Mouse (Mus musculus): ENCODE results near the gene Qprt. TPM values are rescaled to one million over a fixed set of nuclear protein-coding genes. Genes with fewer than 3 reads are reported as not detected.

The Qprt gene
- polyA plus RNA-seq (2017; shearing (Covaris generic)) = 10 to 100 TPM; 18.6 to 21.0 TPM

GRCm38 (mm10) chr7:127121911-127122270, at the start of gene Qprt:
Qprt (minus strand) TSS chr7:127122226.

GRCm38 (mm10) chr7:127137262-127138017, 15.4 kb upstream of the Qprt start, which contains the start of gene Spn:
Spn (minus strand) TSS chr7:127137823.

GRCm38 (mm10) chr7:127091114-127091896, 30.7 kb downstream of the Qprt start, which contains the start of gene AI467606:
AI467606 (plus strand) TSS chr7:127091359.

GRCm38 (mm10) chr7:127087278-127088010, 34.6 kb downstream of the Qprt start, which contains the start of gene Zg16:
Zg16 (minus strand) TSS chr7:127087328.

Other genes with a start within 250 kb of the Qprt start
- gene Taok2, start 237.5 kb downstream of the Qprt start, polyA plus RNA-seq (2017; shearing (Covaris generic)) = 10 to 100 TPM; 37.1 to 39.0 TPM
- 10 to 100 TPM; 42.2 to 49.8 TPM for gene Tmem219, start 199.3 kb downstream of the Qprt start, polyA plus RNA-seq (2017; shearing (Covaris generic))
- 10 to 100 TPM; 32.0 to 38.0 TPM for gene Kctd13, start 193.3 kb downstream of the Qprt start, polyA plus RNA-seq (2017; shearing (Covaris generic))
- under 1 TPM in 1 of 2 experiments, not detected in 1; 0.21 TPM for gene Asphd1, start 172.6 kb downstream of the Qprt start, polyA plus RNA-seq (2017; shearing (Covaris generic))
- gene Sez6l2, start 171.7 kb downstream of the Qprt start, polyA plus RNA-seq (2017; shearing (Covaris generic)) = under 1 TPM; 0.34 to 0.62 TPM
- 100 to 1,000 TPM; 176 to 321 TPM for gene Cdipt, start 146.3 kb downstream of the Qprt start, polyA plus RNA-seq (2017; shearing (Covaris generic))
- gene Cdiptos, start 146.1 kb downstream of the Qprt start, polyA plus RNA-seq (2017; shearing (Covaris generic)) = 1 to 10 TPM in 1 of 2 experiments, under 1 TPM in 1; 0.64 to 2.0 TPM
- gene Mvp, start 107.6 kb downstream of the Qprt start, polyA plus RNA-seq (2017; shearing (Covaris generic)) = 10 to 100 TPM; 19.5 to 57.5 TPM
- 1 to 10 TPM in 1 of 2 experiments, under 1 TPM in 1; 0.54 to 1.7 TPM for gene Pagr1b, start 105.7 kb downstream of the Qprt start, polyA plus RNA-seq (2017; shearing (Covaris generic))
- gene Pagr1a, start 104.9 kb downstream of the Qprt start, polyA plus RNA-seq (2017; shearing (Covaris generic)) = 100 to 1,000 TPM in 1 of 2 experiments, 10 to 100 TPM in 1; 99.8 to 119 TPM
- gene Gm42742, start 101.1 kb downstream of the Qprt start, polyA plus RNA-seq (2017; shearing (Covaris generic)) = 10 to 100 TPM; 31.2 to 33.4 TPM
- gene Prrt2, start 101.0 kb downstream of the Qprt start, polyA plus RNA-seq (2017; shearing (Covaris generic)) = 1 to 10 TPM; 6.4 to 8.6 TPM
- gene Maz, start 95.2 kb downstream of the Qprt start, polyA plus RNA-seq (2017; shearing (Covaris generic)) = 100 to 1,000 TPM; 117 to 145 TPM
- gene Kif22, start 79.8 kb downstream of the Qprt start, polyA plus RNA-seq (2017; shearing (Covaris generic)) = 10 to 100 TPM; 20.0 to 37.5 TPM
- gene Zg16, start 34.9 kb downstream of the Qprt start, polyA plus RNA-seq (2017; shearing (Covaris generic)) = not detected
- 100 to 1,000 TPM; 267 to 384 TPM for gene AI467606, start 30.9 kb downstream of the Qprt start, polyA plus RNA-seq (2017; shearing (Covaris generic))
- gene Spn, start 15.6 kb upstream of the Qprt start, polyA plus RNA-seq (2017; shearing (Covaris generic)) = 100 to 1,000 TPM in 1 of 2 experiments, 10 to 100 TPM in 1; 86.6 to 120 TPM
- 10 to 100 TPM; 61.9 to 72.7 TPM for gene Cd2bp2, start 73.8 kb upstream of the Qprt start, polyA plus RNA-seq (2017; shearing (Covaris generic))
- 10 to 100 TPM; 54.9 to 75.1 TPM for gene Tbc1d10b, start 86.2 kb upstream of the Qprt start, polyA plus RNA-seq (2017; shearing (Covaris generic))
- gene Mylpf, start 86.7 kb upstream of the Qprt start, polyA plus RNA-seq (2017; shearing (Covaris generic)) = 10 to 100 TPM; 16.3 to 22.5 TPM
- 10 to 100 TPM; 15.9 to 22.5 TPM for gene Zfp553, start 110.8 kb upstream of the Qprt start, polyA plus RNA-seq (2017; shearing (Covaris generic))
- gene Sept1, start 110.9 kb upstream of the Qprt start, polyA plus RNA-seq (2017; shearing (Covaris generic)) = 100 to 1,000 TPM; 561 to 593 TPM
- 10 to 100 TPM; 14.3 to 16.7 TPM for gene Zfp771, start 122.0 kb upstream of the Qprt start, polyA plus RNA-seq (2017; shearing (Covaris generic))
- gene Dctpp1, start 138.5 kb upstream of the Qprt start, polyA plus RNA-seq (2017; shearing (Covaris generic)) = 10 to 100 TPM; 50.9 to 60.3 TPM
- gene Sephs2, start 151.8 kb upstream of the Qprt start, polyA plus RNA-seq (2017; shearing (Covaris generic)) = 10 to 100 TPM; 39.0 to 51.9 TPM
- gene Itgal, start 174.0 kb upstream of the Qprt start, polyA plus RNA-seq (2017; shearing (Covaris generic)) = 100 to 1,000 TPM; 211 to 250 TPM
- under 1 TPM in 1 of 2 experiments, not detected in 1; 0.76 TPM for gene Zfp768, start 223.4 kb upstream of the Qprt start, polyA plus RNA-seq (2017; shearing (Covaris generic))

Measured in activated CD4-positive, CD25-positive, alpha-beta regulatory T cell (primary cell).